Mouse (Mus musculus): ENCODE data around the gene Ikzf1. TPM values are rescaled to one million over a fixed set of nuclear protein-coding genes. Genes with fewer than 3 reads are reported as not detected.

Ikzf1 gene
- total RNA-seq, 2 experiments from 2014 or later, result 259 to 294 TPM

DNA sequence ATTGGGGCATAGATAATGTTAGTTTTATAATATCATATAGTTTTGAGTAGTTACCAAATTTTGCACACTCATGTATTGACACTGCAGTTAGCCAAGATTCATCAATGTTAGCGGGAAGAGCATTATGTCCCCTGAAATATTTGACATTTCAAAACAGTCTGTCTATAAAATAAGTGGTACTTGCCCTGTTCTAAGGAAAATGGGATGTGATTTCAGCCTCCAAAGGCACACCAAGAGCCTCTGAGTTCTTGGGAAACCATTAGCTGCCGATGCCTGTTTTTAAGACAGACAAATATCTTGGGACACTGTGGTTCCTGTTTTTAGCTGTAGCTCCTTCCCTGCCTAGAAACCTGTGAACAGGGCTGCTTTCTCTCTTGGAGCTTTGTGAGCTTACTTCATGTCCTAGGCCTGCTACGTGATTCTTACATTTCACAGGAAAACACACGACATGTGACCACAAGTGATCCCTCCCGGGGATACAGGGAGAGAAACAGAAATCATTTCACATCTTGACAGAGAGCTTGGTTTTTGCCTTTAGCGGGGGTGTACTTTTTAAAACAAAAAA is 4.0 kb downstream of the Ikzf1 start:
- no peak for ATAC-seq (replicated peaks; ENCODE audit: low FRiP score, low TSS enrichment, poor library complexity, severe bottlenecking)

DNA sequence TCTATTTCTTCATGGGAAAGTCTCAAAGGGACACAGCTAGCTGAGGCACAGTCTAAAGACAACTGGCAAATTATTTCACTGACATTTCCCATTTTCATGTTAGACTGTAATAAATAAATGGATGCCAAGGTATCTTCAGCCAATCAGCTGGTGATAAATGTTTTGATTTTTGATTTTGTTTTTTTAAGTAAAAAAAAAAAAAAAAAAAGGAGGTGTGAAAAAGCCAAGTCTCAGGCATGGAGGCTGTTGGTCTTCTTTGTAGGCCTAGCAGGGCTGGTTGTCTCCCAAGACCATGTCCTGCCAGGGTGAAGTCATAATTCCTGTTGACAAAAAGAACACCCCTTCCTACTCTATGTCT is 4.9 kb downstream of the Ikzf1 start:
- no peak for ATAC-seq (replicated peaks; ENCODE audit: low FRiP score, low TSS enrichment, poor library complexity, severe bottlenecking)

DNA sequence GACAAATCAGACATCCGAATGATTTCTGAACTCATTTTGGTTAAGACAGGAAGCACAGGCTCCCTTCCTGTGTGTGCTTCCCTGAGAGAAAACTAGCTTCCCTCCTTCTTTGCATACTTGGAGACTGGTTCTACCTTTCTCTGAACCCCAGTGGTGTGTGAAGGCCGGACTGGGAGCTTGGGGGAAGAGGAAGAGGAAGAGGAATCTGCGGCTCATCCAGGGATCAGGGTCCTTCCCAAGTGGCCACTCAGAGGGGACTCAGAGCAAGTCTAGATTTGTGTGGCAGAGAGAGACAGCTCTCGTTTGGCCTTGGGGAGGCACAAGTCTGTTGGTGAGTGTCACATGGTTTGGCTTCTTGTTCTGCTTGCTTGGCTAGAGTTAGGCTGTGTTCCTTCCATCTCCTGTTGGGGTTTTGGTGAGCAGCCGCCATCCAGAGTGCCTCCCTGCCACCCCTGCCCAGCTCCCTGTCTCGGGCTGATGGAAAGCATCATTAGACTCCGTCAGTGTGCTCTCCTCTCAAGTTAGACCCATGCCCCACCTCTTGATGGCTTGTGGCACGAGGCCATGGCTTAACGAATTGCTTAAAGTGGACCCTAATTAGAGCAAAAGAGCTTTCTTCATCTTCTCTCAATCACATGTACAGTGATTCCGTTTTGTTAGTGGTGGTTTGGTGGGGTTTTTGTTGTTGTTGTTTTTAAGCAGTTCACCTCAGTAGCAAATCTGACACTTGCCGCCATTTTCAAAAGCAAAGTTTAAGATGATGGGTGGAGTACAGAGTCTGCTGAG is 5.4 kb downstream of the Ikzf1 start:
- peak; percentile 34 for ATAC-seq (replicated peaks; ENCODE audit: low FRiP score, low TSS enrichment, poor library complexity, severe bottlenecking)

DNA sequence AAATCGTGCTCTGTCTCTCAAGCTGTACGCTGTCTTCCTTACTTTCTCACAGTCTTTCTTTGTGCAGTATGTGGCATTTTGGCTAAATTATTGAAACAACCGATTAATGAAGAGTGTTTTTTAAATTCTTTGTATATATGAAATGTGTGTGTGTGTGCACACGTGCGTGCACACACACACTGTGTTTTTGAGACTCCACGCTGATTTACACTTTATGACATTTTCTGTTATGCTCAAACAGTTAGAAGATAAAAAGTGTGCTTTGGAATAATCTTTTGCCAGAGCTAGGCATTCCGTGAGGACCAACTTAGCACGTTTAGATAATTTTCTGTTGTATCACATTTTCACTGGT is 6.0 kb downstream of the Ikzf1 start:
- ATAC-seq (replicated peaks; ENCODE audit: low FRiP score, low TSS enrichment, poor library complexity, severe bottlenecking), result no peak

DNA sequence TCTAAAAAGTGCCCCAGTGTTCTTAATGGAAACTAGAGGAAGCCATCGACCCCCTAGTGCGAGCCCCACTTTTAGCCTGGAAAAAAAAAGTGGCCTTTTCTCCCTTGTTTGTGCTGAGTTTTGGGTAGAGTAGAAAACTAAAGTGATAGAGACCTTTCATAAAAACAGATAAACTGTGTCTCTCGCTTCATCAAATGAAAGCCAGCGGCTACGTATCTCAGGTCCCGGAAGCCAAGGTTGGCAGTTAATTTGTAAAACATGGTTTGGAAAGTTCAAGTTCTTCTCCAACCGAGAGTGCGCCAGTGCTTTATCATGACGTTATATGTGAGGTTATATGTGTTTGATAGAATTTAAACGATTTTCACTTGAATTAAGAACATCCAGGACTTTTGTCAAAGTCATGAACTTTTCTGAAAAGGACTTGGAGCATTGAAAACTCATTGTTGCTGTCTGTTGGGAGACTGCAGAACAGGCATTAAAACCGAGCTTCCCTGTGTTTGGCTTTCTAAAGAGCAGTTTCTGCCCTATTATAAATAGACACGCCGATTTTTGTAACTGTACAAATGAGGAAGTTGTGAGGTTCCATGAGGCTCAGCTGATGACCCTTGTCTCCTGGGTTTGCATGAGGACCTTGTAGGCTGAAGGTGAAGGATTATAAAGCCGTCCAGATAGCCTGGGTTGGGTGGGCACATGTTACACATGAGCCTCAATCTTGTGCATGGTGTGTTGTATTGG is 6.7 kb downstream of the Ikzf1 start:
- ATAC-seq (replicated peaks; ENCODE audit: low FRiP score, low TSS enrichment, poor library complexity, severe bottlenecking), result no peak

DNA sequence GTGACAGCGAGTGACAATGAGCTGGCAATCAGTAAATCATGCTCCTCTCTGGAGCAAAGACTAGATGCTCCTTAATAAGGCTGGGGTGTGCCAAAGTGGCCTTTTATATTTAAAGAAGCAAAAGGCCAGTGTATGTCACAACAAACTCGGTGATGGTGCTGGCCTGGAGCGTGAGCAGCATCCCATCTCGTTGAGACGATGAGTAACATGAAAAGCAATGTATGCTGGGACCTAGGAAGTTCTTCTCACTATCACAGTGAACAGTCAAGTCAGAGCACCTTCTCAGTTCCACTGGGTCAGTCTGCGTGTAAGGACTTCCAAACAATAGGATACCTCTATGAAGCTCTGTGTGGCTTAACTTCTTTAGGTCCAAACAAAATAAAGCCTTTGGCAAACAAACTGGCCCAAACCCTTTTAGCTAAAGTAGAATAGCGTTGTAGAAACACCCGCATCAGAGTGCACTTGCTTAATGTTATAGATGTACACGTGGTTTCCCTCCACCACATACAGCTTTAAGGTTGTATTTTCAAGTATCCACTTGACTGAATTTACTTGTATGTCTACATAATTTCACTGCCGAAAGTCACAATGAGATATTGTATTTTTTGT is 7.9 kb downstream of the Ikzf1 start:
- no peak for ATAC-seq (replicated peaks; ENCODE audit: low FRiP score, low TSS enrichment, poor library complexity, severe bottlenecking)

DNA sequence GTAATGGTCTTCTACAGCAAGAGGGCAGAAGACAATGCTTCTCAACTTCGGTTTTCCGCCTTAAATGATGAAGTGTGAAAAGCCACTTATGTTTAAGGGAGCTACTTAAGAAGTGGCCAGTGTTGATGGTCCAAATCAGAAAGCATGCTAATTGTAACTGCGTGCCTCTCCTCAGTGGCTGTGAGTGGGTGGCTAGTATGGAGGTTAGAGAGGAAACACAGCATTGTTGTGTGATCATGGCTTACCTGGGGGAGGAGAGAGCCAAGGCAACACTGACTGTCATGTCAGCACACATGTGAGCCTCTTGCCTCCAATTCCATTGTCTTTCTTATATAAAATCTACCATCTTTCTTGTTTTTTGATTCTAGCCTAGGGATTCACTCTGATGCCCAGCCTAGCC is 8.6 kb downstream of the Ikzf1 start:
- ATAC-seq (replicated peaks; ENCODE audit: low FRiP score, low TSS enrichment, poor library complexity, severe bottlenecking), result no peak

DNA sequence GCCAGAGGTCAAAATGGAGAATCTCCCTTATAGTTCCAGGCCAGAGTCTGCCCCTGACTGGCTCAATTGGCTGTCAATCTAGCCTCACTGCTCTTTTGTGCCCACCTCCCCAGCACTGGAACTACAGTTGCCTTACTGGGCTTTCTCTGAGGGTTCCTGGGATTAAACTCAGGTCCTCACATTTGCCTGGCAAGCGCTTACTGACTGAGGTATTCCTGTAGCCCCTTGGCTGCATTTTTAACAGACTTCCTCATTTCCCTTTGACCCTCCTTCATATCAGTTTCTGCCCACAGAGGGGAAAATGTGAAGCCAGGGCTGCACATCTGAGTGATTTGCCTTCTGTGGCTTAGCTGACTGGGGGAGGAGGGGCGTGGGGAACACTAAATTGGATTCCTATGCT is 9.3 kb downstream of the Ikzf1 start:
- 0 out of 2 replicates have a peak, but pooled peaks have one; percentile 4 for ATAC-seq (replicated peaks; ENCODE audit: low FRiP score, low TSS enrichment, poor library complexity, severe bottlenecking)

DNA sequence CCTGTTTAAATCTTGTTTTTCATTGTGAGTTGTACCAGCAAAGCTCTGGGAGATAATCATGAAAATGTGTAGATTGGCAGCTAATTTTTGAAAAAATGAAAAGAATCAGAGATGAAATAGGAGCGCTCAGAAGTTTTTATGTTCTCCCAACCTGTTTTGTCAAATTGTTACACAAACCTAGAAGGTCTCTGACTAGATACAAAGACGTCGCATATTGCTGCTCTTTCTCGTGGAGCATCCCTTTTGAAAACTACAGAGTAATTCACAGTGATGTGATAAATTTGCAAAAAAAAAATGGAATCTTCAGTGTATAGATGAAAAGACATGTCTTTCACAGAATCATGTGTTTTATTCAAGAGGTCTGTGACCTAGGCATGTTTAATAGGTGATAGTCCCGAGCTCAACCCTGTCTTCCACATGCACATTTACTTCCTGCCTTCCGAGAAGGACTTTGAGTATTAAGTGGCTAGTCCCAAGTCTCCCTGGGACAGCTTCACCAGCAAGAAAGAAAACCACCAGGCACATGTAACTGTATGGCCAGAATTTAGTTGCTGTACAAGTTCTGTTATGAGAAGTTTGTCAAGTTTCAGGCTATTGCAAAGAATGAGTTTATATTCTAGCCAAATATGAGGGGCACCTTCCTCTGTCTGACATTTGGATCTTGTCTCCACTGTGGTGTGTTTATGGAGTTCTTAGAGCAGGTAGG is 9.8 kb downstream of the Ikzf1 start:
- ATAC-seq (replicated peaks; ENCODE audit: low FRiP score, low TSS enrichment, poor library complexity, severe bottlenecking), result no peak

DNA sequence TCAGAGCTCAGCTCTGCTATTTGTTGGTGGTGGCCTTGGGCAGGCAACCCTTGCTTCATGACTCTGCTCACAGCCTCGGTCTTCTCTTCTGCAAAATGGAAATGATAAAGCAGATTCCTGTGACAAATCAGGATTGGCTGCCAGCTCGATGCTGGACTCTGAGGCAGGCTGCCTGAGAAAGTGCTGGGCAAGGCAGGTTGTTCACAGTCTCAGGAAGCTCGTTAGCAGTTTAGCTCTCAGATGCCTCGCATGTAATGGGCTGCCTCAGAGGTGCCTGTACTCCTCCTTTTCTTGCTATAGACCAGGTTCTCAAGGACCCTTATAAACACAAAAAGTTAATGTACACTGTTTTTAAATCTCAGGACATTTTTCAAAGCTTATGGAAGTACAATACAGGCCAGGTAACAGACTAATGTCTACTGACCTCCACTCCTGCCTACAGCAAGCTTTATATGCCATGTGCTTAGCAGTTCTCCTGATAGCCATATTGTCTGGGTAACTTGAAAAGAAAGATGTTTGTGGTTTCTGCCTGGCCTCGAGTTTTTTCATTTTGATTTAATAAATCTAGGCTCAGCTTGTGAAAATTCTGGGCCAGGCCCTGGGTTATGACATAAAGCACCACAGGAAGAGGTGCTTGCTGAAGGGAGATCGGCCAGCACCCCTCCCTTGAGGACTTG is 10.5 kb downstream of the Ikzf1 start:
- no peak for ATAC-seq (replicated peaks; ENCODE audit: low FRiP score, low TSS enrichment, poor library complexity, severe bottlenecking)

DNA sequence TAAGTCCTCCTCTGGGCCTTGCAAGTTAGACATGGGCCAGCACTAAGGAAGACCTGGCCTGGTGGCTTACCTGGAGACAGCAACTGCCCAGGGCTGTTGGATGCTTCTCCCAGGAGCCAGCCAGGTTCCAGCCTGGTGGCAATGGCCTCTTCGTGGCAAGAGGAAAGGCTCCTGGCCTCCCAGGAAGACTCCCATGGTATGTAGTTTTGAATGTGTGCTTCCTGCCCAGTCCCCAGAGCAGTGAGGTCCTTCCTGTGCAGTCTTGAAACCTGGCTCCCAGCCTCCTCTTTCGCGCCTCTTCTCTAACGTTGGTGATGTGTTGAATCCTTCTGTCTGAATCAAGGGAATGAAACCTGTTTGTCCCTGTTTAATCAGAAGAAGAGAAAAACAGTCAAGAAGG is 11.1 kb downstream of the Ikzf1 start:
- ATAC-seq (replicated peaks; ENCODE audit: low FRiP score, low TSS enrichment, poor library complexity, severe bottlenecking), result no peak

DNA sequence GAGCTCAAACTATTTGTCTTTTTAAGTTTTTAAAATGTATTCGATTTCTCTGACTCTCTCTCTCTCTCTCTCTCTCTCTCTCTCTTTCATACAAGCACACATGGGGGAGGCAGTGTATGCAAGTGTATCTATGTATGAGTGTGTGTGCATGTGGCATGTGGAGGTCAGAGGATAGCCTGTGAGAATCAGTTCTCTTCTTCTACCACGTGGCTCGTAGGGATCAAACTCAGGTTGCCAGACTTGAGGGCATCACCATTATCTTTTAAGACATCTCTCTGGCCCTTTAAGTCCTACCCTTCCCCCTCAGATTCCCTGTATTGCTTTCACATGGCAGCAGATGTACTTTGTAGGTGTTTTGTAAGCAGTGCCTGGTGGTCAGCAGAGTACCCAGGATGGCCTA is 12.0 kb downstream of the Ikzf1 start:
- no peak for ATAC-seq (replicated peaks; ENCODE audit: low FRiP score, low TSS enrichment, poor library complexity, severe bottlenecking)

DNA sequence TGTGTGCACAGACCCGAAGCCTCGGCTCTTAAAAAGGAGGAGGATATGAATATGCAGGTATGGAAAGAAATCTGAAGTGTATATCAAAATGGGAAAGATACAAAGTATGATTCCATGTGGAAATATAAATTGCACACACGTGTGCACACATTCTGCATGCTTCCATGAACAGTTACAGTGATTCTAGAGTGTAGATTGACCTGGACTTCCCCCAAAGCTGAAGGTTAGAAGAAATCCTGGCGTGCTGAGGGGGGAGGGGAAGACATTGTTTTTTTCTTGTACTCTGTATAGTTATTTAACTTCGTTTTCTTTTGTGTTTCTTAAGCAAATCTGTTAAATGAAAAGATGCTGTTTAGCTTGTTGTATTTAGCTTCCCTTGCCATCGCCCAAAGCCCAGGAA is 16.6 kb downstream of the Ikzf1 start:
- no peak for ATAC-seq (replicated peaks; ENCODE audit: low FRiP score, low TSS enrichment, poor library complexity, severe bottlenecking)

DNA sequence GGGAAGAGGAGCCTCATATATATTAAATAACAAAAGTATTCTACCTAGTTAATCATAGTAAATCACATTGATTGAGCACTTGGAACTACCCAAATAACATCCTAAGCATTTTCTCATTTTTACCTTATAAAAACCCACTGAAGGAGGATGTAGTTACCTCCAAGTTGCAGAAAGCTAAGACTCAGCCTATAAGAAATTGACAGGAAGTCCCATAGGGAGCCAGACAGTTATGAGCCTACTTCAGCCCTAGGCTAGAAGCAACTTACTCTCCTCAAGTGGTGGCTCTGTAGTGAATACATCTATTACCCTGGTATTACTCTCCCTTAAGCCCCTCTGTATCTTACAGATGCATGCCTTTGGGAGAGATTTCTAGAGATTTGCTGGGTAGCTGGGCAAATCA is 19.0 kb downstream of the Ikzf1 start:
- ATAC-seq (replicated peaks; ENCODE audit: low FRiP score, low TSS enrichment, poor library complexity, severe bottlenecking), result no peak

DNA sequence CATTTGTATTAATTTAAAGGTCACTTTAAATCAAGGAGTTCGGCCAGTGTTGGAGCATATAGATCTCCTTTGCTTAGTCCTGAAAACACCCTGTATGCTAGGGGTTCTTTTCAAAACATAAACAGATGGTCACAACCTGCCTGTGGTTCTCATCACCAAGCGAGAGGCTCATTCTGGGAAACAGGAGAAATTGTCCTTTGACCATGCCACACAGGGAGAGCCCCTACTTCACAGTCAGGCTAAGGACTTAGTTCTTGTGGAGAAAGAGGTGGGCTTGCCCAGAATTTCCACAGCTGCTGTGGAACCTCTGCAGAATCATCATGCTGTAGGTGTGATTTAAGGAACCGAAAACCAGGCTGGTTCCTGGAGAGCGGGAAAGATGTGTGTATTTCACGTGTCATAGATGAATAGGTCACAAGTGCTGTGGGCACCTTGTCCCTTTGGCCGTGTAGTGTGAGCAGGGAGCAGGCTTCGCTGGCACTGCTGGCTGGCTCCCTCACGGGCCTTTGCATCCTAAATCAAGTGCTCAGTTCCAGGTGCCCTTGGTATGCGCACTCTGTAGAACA is 23.4 kb downstream of the Ikzf1 start:
- no peak for ATAC-seq (replicated peaks; ENCODE audit: low FRiP score, low TSS enrichment, poor library complexity, severe bottlenecking)

DNA sequence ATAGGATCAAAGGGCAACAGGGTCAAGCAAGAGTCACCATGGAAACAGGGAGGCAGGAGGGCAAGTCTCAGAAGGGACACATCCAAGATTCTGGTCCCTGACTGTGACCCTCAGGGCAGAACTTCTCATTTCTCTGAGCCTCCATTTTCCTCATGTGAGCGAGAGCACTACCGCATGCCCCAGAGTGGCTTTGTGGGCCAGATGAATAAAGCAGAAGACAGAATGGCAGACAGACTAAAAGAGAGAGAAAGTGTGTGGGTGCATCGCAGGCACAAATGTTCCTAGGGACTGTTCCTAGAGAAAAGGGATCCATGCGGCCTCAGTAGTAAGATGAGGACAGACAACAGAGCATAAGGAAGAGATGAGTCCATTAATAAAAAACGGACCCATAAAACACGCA is 24.5 kb downstream of the Ikzf1 start:
- no peak for ATAC-seq (replicated peaks; ENCODE audit: low FRiP score, low TSS enrichment, poor library complexity, severe bottlenecking)

DNA sequence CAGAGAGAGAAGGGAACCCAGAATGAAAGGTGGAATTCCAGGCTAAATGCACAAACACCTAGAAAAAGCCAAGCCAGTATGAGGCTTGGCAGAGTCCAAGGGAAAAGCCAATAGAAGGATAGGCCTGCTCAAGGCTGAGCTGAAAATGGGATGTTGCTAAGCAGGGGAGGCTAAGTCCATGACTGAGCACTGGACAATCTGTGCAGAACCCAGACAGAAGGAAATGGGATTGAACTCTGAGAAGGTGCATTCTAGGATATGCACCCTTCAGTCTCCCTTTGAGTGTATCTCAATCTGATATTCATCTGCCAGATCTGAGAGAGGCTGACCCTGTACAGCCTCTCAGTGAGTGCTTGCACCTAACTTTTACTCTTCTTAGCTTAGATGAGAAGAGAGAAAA is 25.9 kb downstream of the Ikzf1 start:
- ATAC-seq (replicated peaks; ENCODE audit: low FRiP score, low TSS enrichment, poor library complexity, severe bottlenecking), result 0 out of 2 replicates have a peak, but pooled peaks have one; percentile 11

DNA sequence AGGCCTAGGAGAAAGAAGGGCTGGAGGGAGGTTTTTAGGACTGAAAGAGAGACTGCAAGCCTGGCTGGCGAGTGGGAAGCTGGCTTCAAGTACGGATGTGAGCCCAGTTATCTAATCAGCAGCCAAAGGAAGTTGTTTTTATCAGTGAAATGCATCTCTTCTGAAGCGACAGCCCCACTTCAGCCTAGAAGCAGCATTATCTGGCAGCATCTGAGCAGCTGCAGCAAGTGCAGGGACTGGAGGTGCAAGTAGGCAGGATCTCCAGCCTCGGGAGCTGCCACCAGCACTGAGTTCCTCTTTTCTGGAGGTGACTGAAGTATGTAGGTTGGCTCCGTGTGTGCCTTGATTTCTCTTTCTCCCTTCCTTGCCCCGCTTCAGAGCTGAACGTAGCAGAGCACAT is 26.9 kb downstream of the Ikzf1 start:
- peak; percentile 30 for ATAC-seq (replicated peaks; ENCODE audit: low FRiP score, low TSS enrichment, poor library complexity, severe bottlenecking)

DNA sequence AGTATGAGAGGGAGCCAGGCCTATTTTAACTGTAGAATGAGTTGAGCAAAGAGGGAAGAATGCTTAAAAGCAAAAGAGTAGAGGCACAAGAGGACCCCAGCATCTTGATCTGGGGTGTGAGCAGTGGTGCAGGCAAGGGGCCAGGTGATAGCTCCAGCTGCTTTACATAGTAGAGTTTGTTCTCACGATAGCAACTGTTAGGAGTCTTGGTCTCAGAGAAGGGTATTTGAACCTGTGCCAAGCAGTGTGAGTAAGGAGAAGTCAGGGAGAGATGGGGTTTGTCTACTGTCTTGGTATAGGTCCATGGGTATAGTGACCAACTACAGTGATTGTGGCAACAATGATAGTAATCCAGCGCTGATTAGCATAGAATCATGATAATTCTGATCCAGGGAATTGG is 29.9 kb downstream of the Ikzf1 start:
- ATAC-seq (replicated peaks; ENCODE audit: low FRiP score, low TSS enrichment, poor library complexity, severe bottlenecking), result peak; percentile 43

Measured in megakaryocyte-erythroid progenitor cell, adult 5-6 weeks (primary cell).